Mouse (Mus musculus): ENCODE results near the gene Napb. TPM values are rescaled to one million over a fixed set of nuclear protein-coding genes. Genes with fewer than 3 reads are reported as not detected.

Gene Napb
- total RNA-seq, 2 experiments from 2014 or later, result 4.0 to 5.5 TPM

Other genes with a start within 250 kb of the Napb start
- gene Nxt1, start 59.9 kb downstream of the Napb start, total RNA-seq (2021), result 1 to 10 TPM; 5.9 to 6.2 TPM
- 10 to 100 TPM; 17.4 to 18.1 TPM for gene Gzf1, start 51.4 kb downstream of the Napb start, total RNA-seq (2021)
- gene Cstl1, start 17.9 kb upstream of the Napb start, total RNA-seq (2021), result not detected
- gene Cst11, start 39.0 kb upstream of the Napb start, total RNA-seq (2021), result not detected
- not detected for gene 8030411F24Rik, start 49.5 kb upstream of the Napb start, total RNA-seq (2021)
- gene Cst12, start 56.9 kb upstream of the Napb start, total RNA-seq (2021), result not detected
- not detected for gene Cst8, start 66.3 kb upstream of the Napb start, total RNA-seq (2021)
- not detected for gene Cst13, start 87.6 kb upstream of the Napb start, total RNA-seq (2021)
- gene Cst9, start 102.7 kb upstream of the Napb start, total RNA-seq (2021), result not detected
- gene 9230104L09Rik, start 132.6 kb upstream of the Napb start, total RNA-seq (2021), result 1 to 10 TPM in 1 of 2 experiments, under 1 TPM in 1; 0.66 to 1.5 TPM
- 100 to 1,000 TPM; 479 to 583 TPM for gene Cst3, start 143.2 kb upstream of the Napb start, total RNA-seq (2021)

Measured in gastrocnemius, postnatal 36 days (tissue).